Mouse (Mus musculus) liver, adult 2 months (tissue): Measurements from ENCODE around the gene Fgfr4. TPM values are rescaled to one million over a fixed set of nuclear protein-coding genes. Genes with fewer than 3 reads are reported as not detected.
A peak's percentile ranks its signal among the peaks of the same experiment; 100 is the strongest.

Experiments used
- DNase-seq: peaks from one replicate; pipeline ENCODE4 v3.0.0-alpha.2; 2011; ENCODE audit warnings: low read depth, low spot score; ENCODE audit errors: extremely low read depth
- H3K27ac ChIP-seq: fragments of 200-500 bp; replicated peaks from 2 replicates; pipeline ENCODE4 v1.5.1; 2012; ENCODE audit warnings: low read depth, mild to moderate bottlenecking, control low read depth, inconsistent platforms, low read length; ENCODE audit not compliant: insufficient read depth
- H3K27me3 ChIP-seq: fragments of 200-500 bp; 2 replicates; pipeline ENCODE4 v1.6.1; 2012; ENCODE audit warnings: mild to moderate bottlenecking, moderate library complexity, low read length, inconsistent platforms; ENCODE audit not compliant: control insufficient read depth, insufficient read depth
- H3K36me3 ChIP-seq: fragments of 200-500 bp; 2 replicates; pipeline ENCODE4 v1.6.1; 2012; ENCODE audit warnings: low read length, inconsistent platforms; ENCODE audit not compliant: control insufficient read depth, insufficient read depth
- H3K4me1 ChIP-seq: fragments of 200-500 bp; 2 replicates; pipeline ENCODE4 v1.6.1; 2011; ENCODE audit warnings: low read length; ENCODE audit not compliant: control insufficient read depth, insufficient read depth
- H3K4me3 ChIP-seq: fragments of 200-500 bp; 2 replicates; pipeline ENCODE4 v1.5.1; 2011; ENCODE audit warnings: low read depth, mild to moderate bottlenecking, control low read depth, low read length, moderate library complexity; ENCODE audit not compliant: insufficient read depth
- H3K79me2 ChIP-seq: fragments of 200-500 bp; 2 replicates; pipeline ENCODE4 v1.6.1; 2012; ENCODE audit warnings: inconsistent platforms, mild to moderate bottlenecking, low read length, moderate library complexity; ENCODE audit not compliant: control insufficient read depth, insufficient read depth
- H3K9ac ChIP-seq: fragments of 200-500 bp; 2 replicates; pipeline ENCODE4 v1.6.1; 2012; ENCODE audit warnings: low read depth, mild to moderate bottlenecking, control low read depth, inconsistent platforms, low read length
- CTCF ChIP-seq: fragments of 200-500 bp; IDR thresholded peaks from 2 replicates; pipeline ENCODE4 v1.5.1; 2011; ENCODE audit warnings: low read depth, low read length, control low read depth
- POLR2A ChIP-seq: fragments of 200-500 bp; IDR thresholded peaks from 2 replicates; pipeline ENCODE4 v1.6.1; 2011; ENCODE audit warnings: low read length, control low read depth; ENCODE audit not compliant: insufficient read depth; ENCODE audit errors: extremely low read depth
- WGBS: fragments of 180-500 bp; shearing (Covaris S2); methylation state at CpG from one replicate; pipeline ENCODE4 v1.1.7; 2018; 5-methylcytosine and 5-hydroxymethylcytosine counted together
- polyA plus RNA-seq: library from polyadenylated mRNA; depleted of rRNA; stranded (reverse); fragments of >200 nt; gene quantifications from 2 replicates; pipeline ENCODE4 v1.2.3, GENCODE M21; 2012
- total RNA-seq: library from RNA; depleted of rRNA; stranded (reverse); fragments of >200 nt; gene quantifications from 2 replicates; pipeline ENCODE4 v1.2.3, GENCODE M21; 2014

Fgfr4 gene
- total and polyA plus RNA-seq, 2 experiments: 6.6 to 52.4 TPM

DNA sequence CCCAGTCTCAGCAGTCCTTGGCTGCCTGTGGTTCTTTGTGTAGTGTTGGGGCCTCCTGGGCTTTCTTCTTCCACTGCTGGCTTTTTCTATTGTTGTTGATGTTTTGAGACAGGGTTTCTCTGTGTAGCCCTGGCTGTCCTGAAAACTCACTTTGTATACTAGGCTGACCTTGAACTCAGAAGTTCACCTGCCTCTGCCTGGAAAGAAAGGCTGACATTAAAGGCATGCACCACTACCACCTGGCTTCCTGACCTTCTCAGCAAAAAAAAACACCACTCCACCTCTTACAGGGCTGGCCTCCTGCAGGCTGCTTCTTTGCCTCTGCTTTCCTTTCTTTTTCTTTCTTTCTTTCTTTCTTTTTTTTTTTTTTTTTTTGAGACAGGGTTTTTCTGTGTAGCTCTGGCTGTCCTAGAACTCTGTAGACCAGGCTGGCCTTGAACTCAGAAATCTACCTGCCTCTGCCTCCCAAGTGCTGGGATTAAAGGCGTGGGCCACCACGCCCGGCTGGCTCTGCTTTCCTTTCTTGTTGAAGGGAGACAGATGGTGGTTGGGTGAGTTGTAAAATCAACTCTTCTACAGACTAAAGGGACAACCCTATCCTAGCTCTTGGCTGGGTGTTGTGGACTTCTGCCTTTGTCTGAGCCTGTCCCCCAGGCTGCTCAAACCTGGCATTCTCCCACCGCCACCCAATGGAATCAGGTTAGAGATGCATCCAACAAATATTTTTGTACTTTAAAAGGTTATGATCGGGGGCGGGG lies 53.2 kb downstream of the Fgfr4 start:
- Histone ChIP-seq H3K4me3 (no peak overlapping the region), H3K9ac (no peak overlapping the region), H3K27me3 (no peaks in the 10 kb centered on the region), H3K27ac (no peak overlapping the region), H3K4me1 (no peaks in the 10 kb centered on the region), H3K79me2 (no peaks in the 10 kb centered on the region), H3K36me3 (no peaks in the 10 kb centered on the region)
- DNase-seq: no peak
- 97% methylated on average over 6 of the region's 6 CpGs for WGBS
- TF ChIP-seq CTCF: no peak
- TF ChIP-seq POLR2A: no peak

DNA sequence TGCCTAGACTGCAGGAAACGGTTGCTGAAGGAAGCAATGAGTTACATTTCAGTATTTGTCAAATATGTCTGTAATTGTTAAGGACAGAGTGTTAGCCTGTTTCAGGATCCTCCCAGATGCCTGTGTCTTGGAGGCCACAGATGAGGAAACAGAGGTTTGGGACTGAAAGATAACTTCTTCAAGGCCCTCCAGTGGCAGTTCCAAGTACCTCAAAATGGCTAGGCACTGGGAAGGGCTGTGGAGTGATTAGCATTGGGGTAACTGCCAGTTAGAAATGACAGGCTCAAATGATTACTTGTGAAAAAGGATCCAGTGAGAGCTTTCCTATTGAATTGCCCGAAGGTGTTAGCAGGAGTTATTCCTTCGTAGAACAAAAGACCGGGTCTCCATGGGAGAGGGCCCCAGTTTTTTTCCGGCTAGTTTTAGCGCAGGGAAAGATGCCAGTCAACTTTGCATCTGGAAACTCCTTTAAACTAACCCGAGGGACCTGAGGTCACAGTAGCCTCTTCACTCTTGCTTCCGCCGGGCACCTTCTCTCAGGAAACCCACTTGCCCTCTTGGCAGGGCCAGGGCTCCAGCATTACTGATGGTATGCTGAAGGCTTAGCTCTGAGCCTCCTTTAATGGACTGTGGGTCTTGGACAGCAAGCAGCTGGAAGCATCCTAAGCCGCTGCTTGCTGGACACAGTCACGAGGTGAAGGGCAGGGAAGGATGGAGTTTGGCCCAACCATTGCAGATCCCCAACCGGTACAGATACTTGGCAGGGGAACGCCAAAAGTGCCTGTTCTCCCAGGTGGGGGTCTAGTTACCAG lies 56.6 kb downstream of the Fgfr4 start:
- Histone ChIP-seq H3K27me3 (no peaks in the 10 kb centered on the region), H3K79me2 (peaks cover 8% of the 10 kb centered on the region; the same call in 1 of the 2 replicates), H3K4me3 (no peak overlapping the region), H3K9ac (no peak overlapping the region), H3K4me1 (peaks cover 8% of the 10 kb centered on the region), H3K36me3 (peaks cover 10% of the 10 kb centered on the region), H3K27ac (no peak overlapping the region)
- DNase-seq: no peak
- no peak for TF ChIP-seq CTCF
- no peak for TF ChIP-seq POLR2A
- 84% methylated on average over 13 of the region's 13 CpGs for WGBS

DNA sequence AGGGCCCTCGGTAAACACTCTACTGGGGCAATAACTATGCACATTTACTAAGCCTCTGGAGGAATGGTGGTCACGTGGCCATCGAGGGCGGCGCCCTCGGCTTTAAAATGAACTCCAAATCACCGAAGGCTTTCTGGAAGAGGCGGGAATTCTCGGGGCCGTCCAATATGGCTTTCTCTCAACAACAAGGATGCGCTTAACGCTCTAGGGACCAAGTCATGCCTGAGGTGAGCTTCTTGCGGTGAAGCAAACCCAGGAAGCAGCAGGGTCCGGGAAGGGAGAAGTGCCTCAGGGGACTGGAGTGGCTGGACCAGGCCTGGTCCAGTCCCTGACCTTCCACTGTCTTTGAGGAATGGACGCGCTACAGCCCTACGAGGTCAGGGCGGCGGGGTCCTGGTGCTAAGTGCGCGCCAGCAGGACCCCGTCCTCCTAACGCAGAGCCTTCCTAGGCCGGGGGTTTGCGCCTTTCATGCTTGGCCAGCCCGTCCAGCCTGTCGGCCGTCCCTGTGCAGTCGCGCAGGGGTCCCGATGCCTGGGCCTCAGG lies 57.3 kb downstream of the Fgfr4 start, which contains the start of gene Nsd1:
Gene Nsd1, plus strand, starts transcription at position 134 of the 544 bp plus-strand sequence.
- H3K36me3 ChIP-seq: peaks cover 16% of the 10 kb centered on the region
- H3K79me2 ChIP-seq: peaks cover 12% of the 10 kb centered on the region; the same call in 1 of the 2 replicates
- no peaks in the 10 kb centered on the region for H3K27me3 ChIP-seq
- H3K4me3 ChIP-seq: peak within 1 kb of the TSS; percentile 62
- DNase-seq: no peak
- H3K9ac ChIP-seq: peak within 1 kb of the TSS; percentile 86
- peak within 1 kb of the TSS; percentile 80 for H3K27ac ChIP-seq
- TF ChIP-seq CTCF (no peak), POLR2A (no peak)
- H3K4me1 ChIP-seq: peaks cover 12% of the 10 kb centered on the region
- WGBS: 76% methylated on average over 31 of the region's 31 CpGs

DNA sequence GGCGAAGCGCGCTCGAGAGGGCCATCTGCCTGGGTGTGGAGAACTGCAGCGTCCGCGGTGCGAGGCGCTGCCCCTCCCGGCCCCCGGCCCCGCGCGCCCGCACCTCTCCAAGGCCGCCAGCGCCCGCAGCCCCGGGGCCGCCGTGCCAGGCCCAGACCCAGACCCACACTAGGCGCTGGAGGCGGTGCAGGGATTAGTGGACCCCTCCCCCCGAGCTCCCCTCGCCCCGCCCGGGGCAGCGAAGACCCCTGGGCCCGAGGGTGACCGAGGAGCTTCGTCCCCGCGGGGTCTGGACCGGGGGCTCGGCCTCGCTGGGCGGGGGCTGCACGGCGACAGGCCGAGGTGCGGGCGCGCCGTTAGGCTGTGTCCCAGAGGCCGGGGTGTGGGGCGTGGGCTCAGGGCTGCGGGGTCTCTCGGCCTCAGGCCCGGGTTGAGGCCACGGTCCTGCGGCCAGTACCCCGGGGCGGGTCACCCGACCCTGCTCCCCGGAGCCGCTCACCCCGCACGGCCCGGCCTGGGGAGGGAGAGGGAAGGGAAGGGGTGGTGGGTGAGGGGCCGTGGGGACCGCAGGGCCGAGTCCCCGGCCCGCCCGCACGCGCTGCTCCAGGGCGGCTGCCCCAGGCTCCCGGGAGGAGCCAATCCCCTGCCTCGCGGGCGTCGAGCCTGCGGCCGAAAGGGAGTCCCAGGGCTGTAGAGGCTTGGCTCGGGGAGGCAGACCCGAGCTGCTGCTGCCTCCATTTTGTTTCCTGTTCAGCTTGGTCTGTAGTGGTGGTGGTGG lies 57.9 kb downstream of the Fgfr4 start:
- H3K79me2 ChIP-seq: peaks cover 14% of the 10 kb centered on the region; the same call in 1 of the 2 replicates
- peak overlapping the region; percentile 80 for H3K27ac ChIP-seq
- H3K9ac ChIP-seq: peak overlapping the region; percentile 86
- H3K4me3 ChIP-seq: peak overlapping the region; percentile 62
- DNase-seq: no peak
- 31% methylated on average over 71 of the region's 77 CpGs for WGBS
- H3K27me3 ChIP-seq: no peaks in the 10 kb centered on the region
- TF ChIP-seq POLR2A (no peak), CTCF (no peak)
- peaks cover 16% of the 10 kb centered on the region for H3K36me3 ChIP-seq
- peaks cover 14% of the 10 kb centered on the region for H3K4me1 ChIP-seq

GRCm38 (mm10) chr13:55210971-55211220 lies 58.5 kb downstream of the Fgfr4 start:
- Histone ChIP-seq H3K27ac (peak overlapping the region; percentile 80), H3K9ac (peak overlapping the region; percentile 86), H3K79me2 (peaks cover 15% of the 10 kb centered on the region; the same call in 1 of the 2 replicates), H3K4me3 (peak overlapping the region; percentile 62), H3K36me3 (peaks cover 19% of the 10 kb centered on the region), H3K4me1 (peaks cover 17% of the 10 kb centered on the region), H3K27me3 (no peaks in the 10 kb centered on the region)
- WGBS: 5% methylated on average over 17 of the region's 17 CpGs
- no peak for TF ChIP-seq CTCF
- TF ChIP-seq POLR2A: no peak
- DNase-seq: no peak
